Mouse (Mus musculus) small intestine, adult 2 months (tissue): ENCODE data around the gene Slc17a8.
"Not testable (repeated sequence)": the region's sequence is repeated elsewhere in the genome, so short reads cannot be mapped to it uniquely, and the experiment has no call there.

Source experiments
- CTCF ChIP-seq: fragments of 200-500 bp; IDR thresholded peaks from 2 replicates; pipeline ENCODE4 v1.5.1; 2012; ENCODE audit warnings: low read depth, mild to moderate bottlenecking, control low read depth, inconsistent platforms, low read length, moderate library complexity, mixed read lengths; ENCODE audit not compliant: insufficient replicate concordance, insufficient read length; ENCODE audit errors: extremely low read depth
- POLR2A ChIP-seq: fragments of 200-500 bp; IDR thresholded peaks from 2 replicates; pipeline ENCODE4 v1.6.1; 2012; ENCODE audit warnings: low read depth, mild to moderate bottlenecking, control low read depth, inconsistent platforms, low read length, moderate library complexity

GRCm38 (mm10) chr10:89553855-89554254, 67.2 kb downstream of the Slc17a8 start:
- TF ChIP-seq POLR2A, CTCF: not testable (repeated sequence)
